Mouse (Mus musculus) kidney, adult 2 months (tissue): ENCODE results near the gene Wdr17. TPM values are rescaled to one million over a fixed set of nuclear protein-coding genes. Genes with fewer than 3 reads are reported as not detected.

Source experiments
- DNase-seq: peaks from one replicate; pipeline ENCODE4 v3.0.0; 2021
- H3K27ac ChIP-seq: fragments of 200-500 bp; 2 replicates; pipeline ENCODE4 v1.5.1; 2012; ENCODE audit warnings: low read depth, low read length, control low read depth, inconsistent platforms; ENCODE audit not compliant: insufficient read depth
- H3K27me3 ChIP-seq: fragments of 200-500 bp; replicated peaks from 2 replicates; pipeline ENCODE4 v1.6.1; 2012; ENCODE audit warnings: mild to moderate bottlenecking, moderate library complexity, low read length, inconsistent platforms; ENCODE audit not compliant: control insufficient read depth, insufficient read depth
- H3K36me3 ChIP-seq: fragments of 200-500 bp; 2 replicates; pipeline ENCODE4 v1.6.1; 2012; ENCODE audit warnings: mild to moderate bottlenecking, moderate library complexity, low read length, inconsistent platforms; ENCODE audit not compliant: control insufficient read depth, insufficient read depth
- H3K4me1 ChIP-seq: fragments of 200-500 bp; 2 replicates; pipeline ENCODE4 v1.6.1; 2011; ENCODE audit warnings: low read length; ENCODE audit not compliant: control insufficient read depth, insufficient read depth
- H3K4me3 ChIP-seq: fragments of 200-500 bp; 2 replicates; pipeline ENCODE4 v1.5.1; 2011; ENCODE audit warnings: mild to moderate bottlenecking, low read depth, low read length, control low read depth; ENCODE audit not compliant: insufficient read depth
- CTCF ChIP-seq: fragments of 200-500 bp; conservative IDR thresholded peaks from 2 replicates; pipeline ENCODE4 v1.5.1; 2011; ENCODE audit warnings: low read depth, mild to moderate bottlenecking, control low read depth, low read length, moderate library complexity, mixed read lengths; ENCODE audit not compliant: insufficient read depth, insufficient read length
- POLR2A ChIP-seq: fragments of 200-500 bp; IDR thresholded peaks from one replicate; pipeline ENCODE4 v1.6.1; 2011; ENCODE audit warnings: low read depth, low read length, control low read depth
- WGBS: fragments of 180-500 bp; shearing (Covaris S2); methylation state at CpG from one replicate; pipeline ENCODE4 v1.1.7; 2018; 5-methylcytosine and 5-hydroxymethylcytosine counted together
- polyA plus RNA-seq: library from polyadenylated mRNA; depleted of rRNA; stranded (reverse); fragments of >200 nt; gene quantifications from 2 replicates; pipeline ENCODE4 v1.2.3, GENCODE M21; 2012

Gene Wdr17
- polyA plus RNA-seq, 1 experiment: 0.22 TPM

DNA sequence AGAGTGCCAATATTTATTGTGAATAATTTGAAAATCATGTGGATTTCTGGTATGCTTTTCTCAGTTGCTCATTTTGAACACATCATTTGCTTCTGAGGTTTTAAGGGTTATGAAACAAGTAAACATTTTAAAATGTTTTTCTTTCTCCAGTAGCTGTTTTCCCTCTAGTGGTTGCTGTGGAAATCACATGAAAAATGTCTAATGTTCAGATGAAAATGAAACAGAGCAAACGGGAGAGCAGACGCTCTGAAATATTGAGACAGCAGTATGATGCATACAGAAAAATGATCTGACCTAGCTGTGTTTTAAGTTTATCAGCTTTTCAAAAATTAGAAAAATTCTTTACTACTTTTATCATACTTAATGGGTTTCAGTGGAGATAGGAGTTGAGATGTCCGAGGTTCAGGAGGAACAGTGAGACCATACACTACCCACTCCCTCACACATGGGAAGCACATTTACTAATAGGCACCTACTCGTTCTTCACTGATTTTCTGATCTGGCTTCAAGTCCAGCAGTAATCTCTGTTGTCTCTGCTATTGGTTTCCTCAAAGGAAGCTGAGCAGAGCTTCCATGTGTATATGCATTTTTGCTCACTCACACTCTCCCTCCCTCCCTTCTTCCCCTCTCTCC is 57.1 kb downstream of the Wdr17 start:
- H3K27me3 ChIP-seq: no peaks in the 10 kb centered on the region
- WGBS: 29% methylated on average over 4 of the region's 4 CpGs
- no peak overlapping the region for H3K27ac ChIP-seq
- no peaks in the 10 kb centered on the region for H3K4me1 ChIP-seq
- no peaks in the 10 kb centered on the region for H3K36me3 ChIP-seq
- no peak overlapping the region for H3K4me3 ChIP-seq
- TF ChIP-seq CTCF: no peak
- no peak for TF ChIP-seq POLR2A
- peak; percentile 24 for DNase-seq

DNA sequence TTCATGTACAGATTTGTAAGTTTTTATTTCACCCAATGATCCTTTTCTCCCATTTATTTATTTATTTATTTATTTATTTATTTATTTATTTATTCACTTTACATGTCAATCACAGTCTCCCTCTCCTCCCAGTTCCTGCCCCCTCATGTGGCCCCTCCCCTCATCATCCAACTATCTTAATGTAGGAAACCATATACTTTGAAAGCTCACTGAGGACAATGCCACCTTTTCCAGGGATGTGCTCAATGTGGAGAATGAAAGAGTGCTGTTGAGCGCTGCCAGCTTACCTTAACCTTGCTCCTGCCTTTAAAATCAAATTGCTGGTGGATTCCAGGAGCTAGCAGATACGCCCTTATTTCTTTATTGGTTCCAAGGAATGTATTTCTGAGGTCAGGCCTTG is 59.0 kb downstream of the Wdr17 start:
- no peak for TF ChIP-seq CTCF
- no peak for TF ChIP-seq POLR2A
- no peak for DNase-seq
- H3K4me1 ChIP-seq: no peaks in the 10 kb centered on the region
- no peak overlapping the region for H3K4me3 ChIP-seq
- H3K27me3 ChIP-seq: no peaks in the 10 kb centered on the region
- no peak overlapping the region for H3K27ac ChIP-seq
- WGBS: 89% methylated on average over 2 of the region's 2 CpGs
- H3K36me3 ChIP-seq: no peaks in the 10 kb centered on the region

DNA sequence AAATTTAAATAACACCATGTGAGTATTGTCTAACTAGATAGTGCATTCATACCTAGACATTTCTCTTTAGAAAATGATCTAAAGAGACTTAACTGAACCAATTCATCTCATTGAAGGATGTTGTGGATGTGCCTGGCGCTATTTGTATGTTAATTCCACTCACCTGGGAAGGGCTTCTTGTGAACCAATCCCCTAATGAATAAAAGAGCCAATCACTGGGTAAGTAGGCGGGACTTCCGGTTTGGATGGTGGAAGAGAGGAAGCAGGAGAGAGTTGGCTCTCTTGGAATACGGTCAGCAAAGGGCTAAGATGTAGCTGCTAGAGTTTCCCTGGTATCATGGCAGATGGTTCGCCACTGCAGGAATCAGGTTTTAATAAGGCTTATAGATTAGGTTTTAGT is 64.0 kb downstream of the Wdr17 start:
- H3K4me3 ChIP-seq: no peak overlapping the region

DNA sequence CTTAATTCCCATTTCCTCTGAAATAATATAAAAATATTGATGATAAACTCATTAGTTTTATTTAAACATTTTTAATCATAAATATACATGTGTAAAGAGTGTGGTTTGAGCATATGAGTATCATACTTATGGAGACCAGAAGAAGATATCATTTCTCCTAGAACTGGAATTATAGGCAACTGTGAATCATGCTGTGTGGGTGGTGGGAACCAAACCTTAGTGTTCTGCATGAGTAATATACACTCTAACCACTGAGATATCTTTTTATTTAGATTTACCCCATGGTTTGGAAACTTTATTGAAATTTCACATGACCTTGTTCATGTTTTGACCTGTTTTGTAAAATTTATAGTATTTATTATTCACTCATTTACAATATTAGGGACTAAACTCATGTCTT is 68.3 kb downstream of the Wdr17 start:
- H3K4me3 ChIP-seq: no peak overlapping the region
- no peak for DNase-seq
- TF ChIP-seq CTCF: no peak
- TF ChIP-seq POLR2A: no peak
- H3K4me1 ChIP-seq: no peaks in the 10 kb centered on the region
- no peaks in the 10 kb centered on the region for H3K27me3 ChIP-seq
- no peak overlapping the region for H3K27ac ChIP-seq
- no peaks in the 10 kb centered on the region for H3K36me3 ChIP-seq

More for the DNA sequence above, 64.0 kb downstream of the Wdr17 start:
- H3K27me3 ChIP-seq: no peaks in the 10 kb centered on the region
- no peak overlapping the region for H3K27ac ChIP-seq
- DNase-seq: no peak
- TF ChIP-seq POLR2A (no peak), CTCF (no peak)
- H3K36me3 ChIP-seq: no peaks in the 10 kb centered on the region
- no peaks in the 10 kb centered on the region for H3K4me1 ChIP-seq
- WGBS: 90% methylated on average over 5 of the region's 5 CpGs

DNA sequence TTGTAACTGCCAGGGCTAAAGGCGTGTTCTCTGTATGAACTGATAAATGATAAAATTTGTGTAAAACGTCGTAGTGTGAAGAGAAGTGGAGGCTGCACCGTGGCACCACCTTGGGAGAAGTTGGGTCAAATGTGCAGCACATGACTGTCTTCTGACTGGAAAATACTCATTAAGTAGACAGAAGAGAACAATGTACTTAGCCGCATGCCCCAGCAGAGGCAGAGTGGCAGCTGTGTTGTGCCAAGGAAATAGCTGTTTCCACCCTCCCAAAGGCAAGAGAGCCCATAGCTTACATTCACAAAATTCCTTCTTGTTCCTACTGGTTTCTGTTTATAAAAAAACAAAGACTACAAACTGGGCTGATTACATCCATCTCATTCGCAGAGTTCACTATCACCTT is 78.8 kb downstream of the Wdr17 start:
- H3K4me3 ChIP-seq: no peak overlapping the region
- H3K27ac ChIP-seq: no peak overlapping the region
- no peaks in the 10 kb centered on the region for H3K4me1 ChIP-seq
- no peaks in the 10 kb centered on the region for H3K36me3 ChIP-seq
- no peak for TF ChIP-seq CTCF
- no peak for TF ChIP-seq POLR2A
- 57% methylated on average over 6 of the region's 6 CpGs for WGBS
- no peaks in the 10 kb centered on the region for H3K27me3 ChIP-seq
- DNase-seq: peak; percentile 14

DNA sequence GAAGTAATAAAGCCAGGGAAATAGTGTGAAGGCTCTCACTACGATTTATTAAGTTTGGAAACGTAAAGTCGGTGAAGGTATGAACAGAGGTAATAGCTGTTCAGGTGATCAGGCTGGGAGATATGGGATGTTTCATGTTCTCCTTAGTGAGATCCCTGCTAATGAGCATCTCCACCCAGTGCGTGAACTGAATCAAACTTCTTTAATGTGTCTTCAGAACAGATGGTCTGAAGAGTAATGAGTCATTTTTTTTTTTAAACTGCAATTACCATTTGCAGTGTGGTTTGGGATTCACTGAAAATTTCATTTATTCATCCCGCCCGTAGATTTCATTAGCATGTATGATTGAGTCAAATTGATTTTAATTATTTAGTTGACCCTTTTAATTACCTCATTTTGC is 80.8 kb downstream of the Wdr17 start:
- no peaks in the 10 kb centered on the region for H3K4me1 ChIP-seq
- no peak for TF ChIP-seq CTCF
- TF ChIP-seq POLR2A: no peak
- H3K27ac ChIP-seq: no peak overlapping the region
- no peaks in the 10 kb centered on the region for H3K27me3 ChIP-seq
- WGBS: 93% methylated on average over 6 of the region's 6 CpGs
- DNase-seq: no peak
- H3K36me3 ChIP-seq: no peaks in the 10 kb centered on the region
- no peak overlapping the region for H3K4me3 ChIP-seq

DNA sequence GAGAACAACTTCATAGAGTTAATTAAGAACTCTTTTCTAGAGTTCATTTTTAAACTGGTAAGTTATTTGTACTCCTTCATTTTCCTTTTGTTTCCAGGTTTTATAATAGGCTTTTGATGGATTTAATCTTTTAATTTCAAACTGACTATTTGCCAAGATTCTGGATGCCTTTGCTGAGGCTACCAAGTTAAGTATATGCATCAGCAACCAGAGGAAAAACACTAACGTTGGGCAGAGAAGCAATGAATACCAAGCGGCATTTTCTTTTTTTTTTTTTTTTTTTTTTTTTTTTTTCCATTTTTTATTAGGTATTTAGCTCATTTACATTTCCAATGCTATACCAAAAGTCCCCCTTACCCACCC is 94.3 kb downstream of the Wdr17 start:
- H3K27ac ChIP-seq: no peak overlapping the region
- no peaks in the 10 kb centered on the region for H3K4me1 ChIP-seq
- TF ChIP-seq POLR2A (no peak), CTCF (no peak)
- no peak for DNase-seq
- H3K27me3 ChIP-seq: no peaks in the 10 kb centered on the region
- WGBS: 74% methylated on average over 2 of the region's 2 CpGs
- H3K4me3 ChIP-seq: no peak overlapping the region
- no peaks in the 10 kb centered on the region for H3K36me3 ChIP-seq
